Mouse (Mus musculus) adrenal gland, postnatal 14 days (tissue): ENCODE data around the gene Tiam2. TPM values are rescaled to one million over a fixed set of nuclear protein-coding genes. Genes with fewer than 3 reads are reported as not detected.

Source experiments
- DNase-seq: peaks from one replicate; pipeline ENCODE4 v3.0.0; 2021; ENCODE audit warnings: mixed read lengths
- total RNA-seq: library from RNA; stranded (reverse); gene quantifications from 2 replicates; pipeline ENCODE4 v1.2.3, GENCODE M21; 2021

Tiam2 gene
- total RNA-seq, 1 experiment from 2014 or later = 14.6 TPM

GRCm38 (mm10) chr17:3394985-3395384 is 68.6 kb downstream of the Tiam2 start:
- no peak for DNase-seq

GRCm38 (mm10) chr17:3396881-3397281 is 70.5 kb downstream of the Tiam2 start:
- DNase-seq = no peak

GRCm38 (mm10) chr17:3397836-3398235 is 71.5 kb downstream of the Tiam2 start:
- DNase-seq = no peak

- DNase-seq = no peak
These were observed 79.1 kb downstream of the Tiam2 start for GRCm38 (mm10) chr17:3405350-3406073.

- no peak for DNase-seq
These were observed 80.7 kb downstream of the Tiam2 start for GRCm38 (mm10) chr17:3407051-3407450.

GRCm38 (mm10) chr17:3410307-3410706 is 83.9 kb downstream of the Tiam2 start:
- DNase-seq = no peak

- no peak for DNase-seq
These were observed 86.4 kb downstream of the Tiam2 start for GRCm38 (mm10) chr17:3412771-3413170.

GRCm38 (mm10) chr17:3415580-3415979 is 89.2 kb downstream of the Tiam2 start:
- DNase-seq = peak; percentile 78

- DNase-seq = no peak
These were observed 90.0 kb downstream of the Tiam2 start for GRCm38 (mm10) chr17:3416401-3416800.

- DNase-seq = peak; percentile 61
These were observed 93.1 kb downstream of the Tiam2 start for GRCm38 (mm10) chr17:3419368-3419928.

- no peak for DNase-seq
These were observed 93.8 kb downstream of the Tiam2 start for GRCm38 (mm10) chr17:3420148-3420547.

GRCm38 (mm10) chr17:3423416-3423815 is 97.0 kb downstream of the Tiam2 start:
- peak; percentile 60 for DNase-seq

GRCm38 (mm10) chr17:3428659-3429058 is 102.3 kb downstream of the Tiam2 start:
- no peak for DNase-seq

GRCm38 (mm10) chr17:3432590-3433498 is 106.5 kb downstream of the Tiam2 start:
- DNase-seq = no peak

- no peak for DNase-seq
These were observed 107.3 kb downstream of the Tiam2 start for GRCm38 (mm10) chr17:3433521-3434271.

GRCm38 (mm10) chr17:3435299-3435698 is 108.9 kb downstream of the Tiam2 start:
- DNase-seq = no peak

- DNase-seq = no peak
These were observed 110.6 kb downstream of the Tiam2 start for GRCm38 (mm10) chr17:3436841-3437515.

GRCm38 (mm10) chr17:3442526-3443401 is 116.4 kb downstream of the Tiam2 start:
- DNase-seq = no peak

GRCm38 (mm10) chr17:3446191-3446950 is 120.0 kb downstream of the Tiam2 start:
- DNase-seq = peak; percentile 35

- peak; percentile 69 for DNase-seq
These were observed 122.4 kb downstream of the Tiam2 start for GRCm38 (mm10) chr17:3448725-3449124.
